Mouse (Mus musculus): ENCODE data around the gene Cab39.

- no peak for TF ChIP-seq CTCF (conservative IDR thresholded peaks at IDR 0.05; ENCODE audit: insufficient read depth, insufficient read length, low read depth, low read length)
- no peak for TF ChIP-seq POLR2A (IDR thresholded peaks at IDR 0.05; ENCODE audit: low read depth, low read length)
These were observed 16.0 kb downstream of the Cab39 start for GRCm38 (mm10) chr1:85809256-85809655.

Data from kidney, adult 2 months (tissue).